Mouse (Mus musculus) liver, postnatal 0 days (tissue): ENCODE measurements around the gene Tmem8.

Source experiments
- CTCF ChIP-seq: sonication (generic); IDR thresholded peaks from 2 replicates; pipeline ENCODE4 v1.5.1; 2016; ENCODE audit warnings: antibody characterized with exemption, low read depth
- EP300 ChIP-seq: IDR thresholded peaks from 2 replicates; pipeline ENCODE4 v1.6.1; 2016; ENCODE audit warnings: antibody characterized with exemption, low read depth, mild to moderate bottlenecking

DNA sequence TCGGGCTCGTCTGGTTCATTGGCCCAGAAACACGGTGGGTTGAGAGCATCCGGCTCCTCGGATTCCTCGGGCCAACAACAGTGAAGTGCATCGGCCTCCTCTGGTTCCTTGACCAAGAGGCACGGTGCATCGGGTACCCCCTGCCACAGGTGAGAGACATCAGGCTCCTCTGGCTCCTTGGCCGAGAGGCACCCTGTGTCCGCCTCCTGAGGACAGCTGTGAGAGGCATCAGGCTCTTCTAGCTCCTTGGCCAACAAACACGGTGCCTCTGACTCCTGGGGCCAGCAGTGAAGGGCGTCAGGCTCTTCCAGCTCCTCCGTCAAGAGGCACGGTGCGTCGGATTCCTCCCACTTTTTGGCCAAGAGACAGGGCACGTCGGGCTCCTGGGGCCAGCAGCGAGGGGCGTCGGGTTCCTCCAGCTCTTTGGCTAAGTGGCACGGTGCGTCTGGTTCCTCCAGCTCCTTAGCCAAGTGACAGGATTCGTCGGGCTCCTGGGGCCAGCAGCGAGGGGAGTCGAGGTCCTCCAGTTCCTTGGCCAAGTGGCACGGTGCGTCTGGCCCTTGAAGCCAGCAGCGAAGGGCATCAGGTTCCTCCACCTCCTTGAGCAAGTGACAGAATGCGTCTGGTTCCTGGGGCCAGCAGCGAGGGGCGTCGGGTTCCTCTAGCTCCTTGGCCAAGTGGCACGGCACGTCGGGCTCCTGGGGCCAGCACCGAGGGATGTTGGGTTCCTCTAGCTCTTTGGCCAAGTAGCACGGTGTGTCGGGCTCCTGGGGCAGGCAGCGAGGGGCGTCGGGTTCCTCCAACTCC, 44.9 kb upstream of the Tmem8 start:
- TF ChIP-seq CTCF (no peak), EP300 (no peak)
